ENCODE assay signal across 25 mouse cellular contexts in the genomic region with DNA sequence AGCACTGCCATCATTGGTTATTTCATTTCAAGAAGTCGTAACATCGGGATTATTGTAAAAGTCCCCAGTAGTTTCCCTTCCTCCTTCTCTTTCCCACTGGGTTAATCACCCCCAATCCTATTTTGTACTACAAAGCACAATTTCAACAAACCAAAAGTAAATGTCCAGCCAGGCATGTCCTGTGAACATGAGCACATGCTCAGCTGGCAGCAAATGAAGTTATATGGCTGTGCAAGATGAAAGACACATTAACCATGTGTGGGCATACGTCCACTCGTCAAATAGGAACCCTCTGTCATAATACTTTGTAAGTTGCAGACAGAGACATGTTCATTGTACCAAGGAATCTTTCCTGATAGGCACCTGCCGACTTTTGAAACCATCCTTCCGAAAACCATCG. TPM values are rescaled to one million over a fixed set of nuclear protein-coding genes. Genes with fewer than 3 reads are reported as not detected.
DNase-seq lines count a peak whose midpoint lies in the region; ATAC-seq and TF ChIP-seq lines count a peak whose summit lies in the region.
"Had no signal": no experiment of that assay in that cellular context is flagged by ENCODE, and none has a peak within 500 bp of the region (broad histone marks: within the 10 kb centered on the region; RNA-seq: fewer than 3 reads in every experiment).

No protein-coding gene starts in this region.

- peaks cover 15% of the 10 kb centered on the region for H3K79me2 ChIP-seq in macrophage (ENCODE audit: inconsistent target)

- H3K9me3 ChIP-seq in heart, embryonic 11.5 days (replicated peaks; ENCODE audit: control insufficient read depth, low read length): no peaks in the 10 kb centered on the region
- no peaks in the 10 kb centered on the region for H3K9me3 ChIP-seq in liver, postnatal 0 days (ENCODE audit: low read length)
- H3K9me3 ChIP-seq in stomach, postnatal 0 days (ENCODE audit: control insufficient read depth, low read length): no peaks in the 10 kb centered on the region
- H3K9me3 ChIP-seq: embryonic facial prominence, embryonic 15.5 days; forebrain, embryonic 10.5 days; hindbrain, embryonic 12.5 days had no signal

- no peak for TF ChIP-seq EP300 in liver, postnatal 0 days (IDR thresholded peaks at IDR 0.05; ENCODE audit: low read depth)
- TF ChIP-seq EP300 in stomach, postnatal 0 days (optimal IDR thresholded peaks at IDR 0.05): no peak

- no peak overlapping the region for H3K4me2 ChIP-seq in heart, embryonic 11.5 days
- peak overlapping the region; percentile 1; the same call in 1 of the 2 replicates for H3K4me2 ChIP-seq in liver, postnatal 0 days (ENCODE audit: low read depth, low read length)
- no peak overlapping the region for H3K4me2 ChIP-seq in stomach, postnatal 0 days (replicated peaks; ENCODE audit: low read depth)
- H3K4me2 ChIP-seq: embryonic facial prominence, embryonic 15.5 days; hindbrain, embryonic 12.5 days had no signal

- no peak for ATAC-seq in heart, embryonic 11.5 days (replicated peaks; ENCODE audit: insufficient number of reproducible peaks, low FRiP score, low TSS enrichment)
- no peak for ATAC-seq in liver, postnatal 0 days
- ATAC-seq in stomach, postnatal 0 days (ENCODE audit: low FRiP score, low TSS enrichment): no peak
- ATAC-seq: forebrain, embryonic 14.5 days; Patski had no signal

- TF ChIP-seq CTCF in liver, postnatal 0 days (IDR thresholded peaks at IDR 0.05; ENCODE audit: low read depth): no peak
- TF ChIP-seq CTCF in stomach, postnatal 0 days (IDR thresholded peaks at IDR 0.05; ENCODE audit: low read depth): no peak

- no peak overlapping the region for H3K27ac ChIP-seq in heart, embryonic 11.5 days (ENCODE audit: low read depth, low read length)
- H3K27ac ChIP-seq in liver, postnatal 0 days (ENCODE audit: low read depth): peak overlapping the region; percentile 62; the same call in 1 of the 2 replicates
- peak overlapping the region; percentile 57 for H3K27ac ChIP-seq in macrophage
- no peak overlapping the region for H3K27ac ChIP-seq in stomach, postnatal 0 days (replicated peaks)
- H3K27ac ChIP-seq: embryonic facial prominence, embryonic 15.5 days; forebrain, embryonic 10.5 days; gastrocnemius, adult 2 months; hindbrain, embryonic 12.5 days had no signal

- no peaks in the 10 kb centered on the region for H3K27me3 ChIP-seq in heart, embryonic 11.5 days (ENCODE audit: control insufficient read depth, insufficient read depth, low read length)
- H3K27me3 ChIP-seq in liver, postnatal 0 days (ENCODE audit: insufficient read depth, low read length): no peaks in the 10 kb centered on the region
- H3K27me3 ChIP-seq in stomach, postnatal 0 days (ENCODE audit: control insufficient read depth, insufficient read depth, low read length): no peaks in the 10 kb centered on the region
- H3K27me3 ChIP-seq: embryonic facial prominence, embryonic 15.5 days; hindbrain, embryonic 12.5 days; Patski had no signal

- H3K9ac ChIP-seq in heart, embryonic 11.5 days (ENCODE audit: low read depth, low read length): no peak overlapping the region
- H3K9ac ChIP-seq in liver, postnatal 0 days (replicated peaks): no peak overlapping the region; the same call in 1 of the 2 replicates
- no peak overlapping the region for H3K9ac ChIP-seq in stomach, postnatal 0 days (ENCODE audit: low read length)
- H3K9ac ChIP-seq: embryonic facial prominence, embryonic 15.5 days; hindbrain, embryonic 12.5 days had no signal

- no peaks in the 10 kb centered on the region for H3K36me3 ChIP-seq in heart, embryonic 11.5 days (ENCODE audit: control insufficient read depth, insufficient read depth, low read length)
- H3K36me3 ChIP-seq in liver, postnatal 0 days (replicated peaks; ENCODE audit: insufficient read depth, low read length): no peaks in the 10 kb centered on the region
- no peaks in the 10 kb centered on the region for H3K36me3 ChIP-seq in macrophage (ENCODE audit: inconsistent target)
- H3K36me3 ChIP-seq in stomach, postnatal 0 days (ENCODE audit: control insufficient read depth, insufficient read depth, low read length): no peaks in the 10 kb centered on the region
- H3K36me3 ChIP-seq: embryonic facial prominence, embryonic 15.5 days; forebrain, embryonic 10.5 days; hindbrain, embryonic 12.5 days had no signal

- H3K4me1 ChIP-seq in heart, embryonic 11.5 days (ENCODE audit: control insufficient read depth, insufficient read depth, low read length): peaks cover 9% of the 10 kb centered on the region
- H3K4me1 ChIP-seq in liver, postnatal 0 days (ENCODE audit: insufficient read depth): peaks cover 10% of the 10 kb centered on the region
- peaks cover 5% of the 10 kb centered on the region for H3K4me1 ChIP-seq in stomach, postnatal 0 days (replicated peaks; ENCODE audit: control insufficient read depth, insufficient read depth)

- WGBS in heart, embryonic 11.5 days (ENCODE audit: insufficient replicate concordance): 81% methylated on average over 7 of the region's 7 CpGs
- 61% methylated on average over 7 of the region's 7 CpGs for WGBS in liver, postnatal 0 days (ENCODE audit: insufficient replicate concordance)
- WGBS in macrophage (ENCODE audit: missing documents): 14% methylated on average over 7 of the region's 7 CpGs
- WGBS in stomach, postnatal 0 days: 84% methylated on average over 7 of the region's 7 CpGs

- DNase-seq in heart, adult 11 months: peak; percentile 80
- no peak for DNase-seq in liver, postnatal 0 days
- no peak for DNase-seq in liver
- peak; percentile 45 for DNase-seq in A20 (ENCODE audit: low read depth, low spot score)
- no peak for DNase-seq in stomach, postnatal 0 days (ENCODE audit: low spot score)
- DNase-seq: adrenal gland, adult 2 months; adrenal gland, postnatal 25 days; cerebellum, adult 11 months; cerebellum, adult 8-10 months; cerebellum, postnatal 14 days; embryo, embryonic 11 days; gastrocnemius, adult 2 months; gastrocnemius, postnatal 25 days; heart, postnatal 10 days; heart, postnatal 4 days had no signal

- H3K4me3 ChIP-seq in heart, embryonic 11.5 days (ENCODE audit: low read depth, low read length): no peak overlapping the region
- H3K4me3 ChIP-seq in liver, postnatal 0 days (ENCODE audit: low read depth, low read length): no peak overlapping the region
- H3K4me3 ChIP-seq in macrophage (ENCODE audit: inconsistent target): no peak overlapping the region
- no peak overlapping the region for H3K4me3 ChIP-seq in stomach, postnatal 0 days (ENCODE audit: low read depth, low read length)
- H3K4me3 ChIP-seq: embryonic facial prominence, embryonic 15.5 days; erythroblast, embryonic 14.5 days; forebrain, embryonic 10.5 days; gastrocnemius, adult 2 months; hindbrain, embryonic 12.5 days had no signal

RNA-seq across cellular contexts. Expression of a gene that starts 20.6 kb away (rescaled TPM):
- 14.4 and 15.4 TPM in 2 replicates for polyA plus RNA-seq in heart, embryonic 11.5 days (2014; fragmentation: Nextera tagmentation; extraction: Ambion mirVana)
- 8.9 and 9.2 TPM in 2 replicates for polyA plus RNA-seq in liver, postnatal 0 days (2015; fragmentation: Nextera tagmentation; extraction: Ambion mirVana)
- total RNA-seq in macrophage (2018; cell fraction: chromatin; rRNA removed): 100 to 1,000 TPM in 20 of 26 experiments, 10 to 100 TPM in 6; 30.8 to 346 (median 186) TPM
- total RNA-seq in macrophage (2018; cell fraction: cytosol; rRNA removed): 100 to 1,000 TPM in 16 of 26 experiments, 10 to 100 TPM in 10; 40.5 to 406 (median 208) TPM
- 100 to 1,000 TPM in 24 of 26 experiments, 10 to 100 TPM in 2; 78.8 to 617 (median 339) TPM for total RNA-seq in macrophage (2018; cell fraction: nucleus; rRNA removed)
- polyA plus RNA-seq in macrophage (2018): 40.1 to 89.6 TPM (median 57.2 TPM) in 3 replicates
- polyA plus RNA-seq in stomach, postnatal 0 days (2015; fragmentation: Nextera tagmentation; extraction: Ambion mirVana): 32.6 and 35.7 TPM in 2 replicates
- polyA plus RNA-seq: erythroblast, embryonic 14.5 days had no signal

RNA-seq across cellular contexts. Expression of a gene that starts 52.1 kb away (rescaled TPM):
- polyA plus RNA-seq in heart, embryonic 11.5 days (2014; fragmentation: Nextera tagmentation; extraction: Ambion mirVana): 8.9 and 9.0 TPM in 2 replicates
- 0.25 and 0.31 TPM in 2 replicates for polyA plus RNA-seq in liver, postnatal 0 days (2015; fragmentation: Nextera tagmentation; extraction: Ambion mirVana)
- under 1 TPM in 6 of 26 experiments, not detected in 20; 0.22 to 0.85 (median 0.48) TPM for total RNA-seq in macrophage (2018; cell fraction: chromatin; rRNA removed)
- total RNA-seq in macrophage (2018; cell fraction: cytosol; rRNA removed): under 1 TPM in 11 of 26 experiments, not detected in 15; 0.03 to 0.29 (median 0.06) TPM
- total RNA-seq in macrophage (2018; cell fraction: nucleus; rRNA removed): under 1 TPM in 9 of 26 experiments, not detected in 17; 0.18 to 0.69 (median 0.22) TPM
- polyA plus RNA-seq in macrophage (2018): 0.04 TPM in 1 of 3 replicates, not detected in the others
- 2.9 and 3.2 TPM in 2 replicates for polyA plus RNA-seq in stomach, postnatal 0 days (2015; fragmentation: Nextera tagmentation; extraction: Ambion mirVana)
- total RNA-seq: common myeloid progenitor, adult 5-6 weeks; granulocyte monocyte progenitor cell, adult 5-6 weeks had no signal
- polyA plus RNA-seq: erythroblast, embryonic 14.5 days had no signal

Comparison
In these comparisons a context has a peak if more than half of its experiments do, and no peak if none do; other contexts are left out.
1. DNase-seq: peak in heart, adult 11 months (single experiment) and A20 (single experiment); none in liver, postnatal 0 days (single experiment), liver (single experiment) and stomach, postnatal 0 days (single experiment).
2. H3K27ac ChIP-seq: peak in liver, postnatal 0 days (single experiment) and macrophage (single experiment); none in heart, embryonic 11.5 days (single experiment) and stomach, postnatal 0 days (single experiment).